Mouse (Mus musculus): Measurements from ENCODE around the gene Arpc1b.

DNA sequence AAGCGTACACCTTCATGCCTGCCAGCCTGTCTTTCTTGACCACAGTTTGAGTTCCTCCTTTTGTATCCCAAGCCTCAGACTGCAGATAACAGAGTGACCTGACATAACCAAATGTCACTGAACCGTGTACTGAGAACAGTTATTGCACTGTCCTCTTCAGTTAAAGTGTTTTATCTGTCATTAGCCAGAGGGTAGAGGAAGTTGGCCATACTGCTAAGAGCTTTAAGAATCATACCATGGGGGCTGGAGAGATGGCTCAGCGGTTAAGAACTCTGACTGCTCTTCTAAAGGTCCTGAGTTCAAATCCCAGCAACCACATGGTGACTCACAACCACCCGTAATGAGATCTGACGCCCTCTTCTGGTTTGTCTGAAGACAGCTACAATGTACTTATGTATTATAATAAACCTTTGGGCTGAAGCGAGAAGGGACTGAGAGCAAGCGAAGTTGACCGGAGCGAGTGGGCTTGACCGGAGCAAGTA, 15.6 kb upstream of the Arpc1b start:
- TF ChIP-seq CTCF (conservative IDR thresholded peaks at IDR 0.05; ENCODE audit: low read length) = no peak
- TF ChIP-seq NANOG (IDR thresholded peaks at IDR 0.05; ENCODE audit: borderline replicate concordance, low read length) = no peak
